Mouse (Mus musculus): ENCODE data around the gene Bhlha15. TPM values are rescaled to one million over a fixed set of nuclear protein-coding genes. Genes with fewer than 3 reads are reported as not detected.

Bhlha15 gene
- not detected in 2 replicates for polyA plus RNA-seq (2012; ENCODE audit: insufficient read depth, insufficient read length, missing spikeins)

- no peaks in the 10 kb centered on the region; the same call in 1 of the 2 replicates for H3K4me1 ChIP-seq (ENCODE audit: control insufficient read depth, insufficient read depth, insufficient read length, low read length)
- no peak within 1 kb of the TSS for H3K27ac ChIP-seq (replicated peaks; ENCODE audit: low read depth, low read length)
- H3K4me3 ChIP-seq (ENCODE audit: insufficient read depth, low read depth, low read length) = no peak within 1 kb of the TSS
These were observed at the start of gene Bhlha15 for GRCm38 (mm10) chr5:144189950-144190583. Bhlha15 (plus strand) TSS chr5:144190286.

- Histone ChIP-seq H3K4me3 (ENCODE audit: insufficient read depth, low read depth, low read length) (no peak overlapping the region), H3K27ac (replicated peaks; ENCODE audit: low read depth, low read length) (no peak overlapping the region), H3K4me1 (ENCODE audit: control insufficient read depth, insufficient read depth, insufficient read length, low read length) (no peaks in the 10 kb centered on the region)
These were observed 46.6 kb upstream of the Bhlha15 start for GRCm38 (mm10) chr5:144143531-144143930.

- Histone ChIP-seq H3K27ac (replicated peaks; ENCODE audit: low read depth, low read length) (no peak overlapping the region), H3K4me3 (ENCODE audit: insufficient read depth, low read depth, low read length) (no peak overlapping the region), H3K4me1 (ENCODE audit: control insufficient read depth, insufficient read depth, insufficient read length, low read length) (no peaks in the 10 kb centered on the region)
These were observed 43.2 kb upstream of the Bhlha15 start for GRCm38 (mm10) chr5:144146898-144147297.

- H3K27ac ChIP-seq (replicated peaks; ENCODE audit: low read depth, low read length) = no peak overlapping the region
- H3K4me3 ChIP-seq (ENCODE audit: insufficient read depth, low read depth, low read length) = no peak overlapping the region
- no peaks in the 10 kb centered on the region for H3K4me1 ChIP-seq (ENCODE audit: control insufficient read depth, insufficient read depth, insufficient read length, low read length)
These were observed 40.6 kb upstream of the Bhlha15 start for GRCm38 (mm10) chr5:144149530-144149929.

- Histone ChIP-seq H3K4me1 (ENCODE audit: control insufficient read depth, insufficient read depth, insufficient read length, low read length) (no peaks in the 10 kb centered on the region), H3K27ac (replicated peaks; ENCODE audit: low read depth, low read length) (no peak overlapping the region), H3K4me3 (ENCODE audit: insufficient read depth, low read depth, low read length) (no peak overlapping the region)
These were observed 38.8 kb upstream of the Bhlha15 start for GRCm38 (mm10) chr5:144151270-144151669.

GRCm38 (mm10) chr5:144154528-144154927 lies 35.6 kb upstream of the Bhlha15 start:
- Histone ChIP-seq H3K4me1 (ENCODE audit: control insufficient read depth, insufficient read depth, insufficient read length, low read length) (peaks cover 11% of the 10 kb centered on the region; the same call in 1 of the 2 replicates), H3K27ac (replicated peaks; ENCODE audit: low read depth, low read length) (no peak overlapping the region), H3K4me3 (ENCODE audit: insufficient read depth, low read depth, low read length) (no peak overlapping the region)

GRCm38 (mm10) chr5:144158604-144159003 lies 31.5 kb upstream of the Bhlha15 start:
- H3K4me3 ChIP-seq (ENCODE audit: insufficient read depth, low read depth, low read length) = no peak overlapping the region
- H3K27ac ChIP-seq (replicated peaks; ENCODE audit: low read depth, low read length) = peak overlapping the region; percentile 47; the same call in 1 of the 2 replicates

GRCm38 (mm10) chr5:144159137-144159536 lies 30.9 kb upstream of the Bhlha15 start:
- H3K4me1 ChIP-seq (ENCODE audit: control insufficient read depth, insufficient read depth, insufficient read length, low read length) = peaks cover 11% of the 10 kb centered on the region; the same call in 1 of the 2 replicates
- no peak overlapping the region for H3K4me3 ChIP-seq (ENCODE audit: insufficient read depth, low read depth, low read length)
- H3K27ac ChIP-seq (replicated peaks; ENCODE audit: low read depth, low read length) = peak overlapping the region; percentile 43; the same call in 1 of the 2 replicates

More at GRCm38 (mm10) chr5:144158604-144159003, 31.5 kb upstream of the Bhlha15 start:
- H3K4me1 ChIP-seq (ENCODE audit: control insufficient read depth, insufficient read depth, insufficient read length, low read length) = peaks cover 11% of the 10 kb centered on the region; the same call in 1 of the 2 replicates

- Histone ChIP-seq H3K27ac (replicated peaks; ENCODE audit: low read depth, low read length) (no peak overlapping the region), H3K4me3 (ENCODE audit: insufficient read depth, low read depth, low read length) (no peak overlapping the region), H3K4me1 (ENCODE audit: control insufficient read depth, insufficient read depth, insufficient read length, low read length) (peaks cover 6% of the 10 kb centered on the region; the same call in 1 of the 2 replicates)
These were observed 27.8 kb upstream of the Bhlha15 start for GRCm38 (mm10) chr5:144162080-144162812.

- Histone ChIP-seq H3K4me3 (ENCODE audit: insufficient read depth, low read depth, low read length) (no peak overlapping the region), H3K4me1 (ENCODE audit: control insufficient read depth, insufficient read depth, insufficient read length, low read length) (peaks cover 4% of the 10 kb centered on the region; the same call in 1 of the 2 replicates), H3K27ac (replicated peaks; ENCODE audit: low read depth, low read length) (0 out of 2 replicates have a peak overlapping the region, but pooled peaks have one; percentile 23)
These were observed 27.1 kb upstream of the Bhlha15 start for GRCm38 (mm10) chr5:144162813-144163517.

- no peak overlapping the region for H3K27ac ChIP-seq (replicated peaks; ENCODE audit: low read depth, low read length)
- H3K4me1 ChIP-seq (ENCODE audit: control insufficient read depth, insufficient read depth, insufficient read length, low read length) = no peaks in the 10 kb centered on the region
- H3K4me3 ChIP-seq (ENCODE audit: insufficient read depth, low read depth, low read length) = no peak overlapping the region
These were observed 24.3 kb upstream of the Bhlha15 start for GRCm38 (mm10) chr5:144165756-144166155.

- Histone ChIP-seq H3K4me1 (ENCODE audit: control insufficient read depth, insufficient read depth, insufficient read length, low read length) (no peaks in the 10 kb centered on the region), H3K4me3 (ENCODE audit: insufficient read depth, low read depth, low read length) (no peak overlapping the region), H3K27ac (replicated peaks; ENCODE audit: low read depth, low read length) (no peak overlapping the region)
These were observed 20.7 kb upstream of the Bhlha15 start for GRCm38 (mm10) chr5:144169275-144169975.

- H3K27ac ChIP-seq (replicated peaks; ENCODE audit: low read depth, low read length) = no peak overlapping the region
- no peak overlapping the region for H3K4me3 ChIP-seq (ENCODE audit: insufficient read depth, low read depth, low read length)
- no peaks in the 10 kb centered on the region for H3K4me1 ChIP-seq (ENCODE audit: control insufficient read depth, insufficient read depth, insufficient read length, low read length)
These were observed 16.4 kb upstream of the Bhlha15 start for GRCm38 (mm10) chr5:144173648-144174047.

GRCm38 (mm10) chr5:144178216-144178615 lies 11.9 kb upstream of the Bhlha15 start:
- H3K27ac ChIP-seq (replicated peaks; ENCODE audit: low read depth, low read length) = no peak overlapping the region
- H3K4me1 ChIP-seq (ENCODE audit: control insufficient read depth, insufficient read depth, insufficient read length, low read length) = no peaks in the 10 kb centered on the region
- no peak overlapping the region for H3K4me3 ChIP-seq (ENCODE audit: insufficient read depth, low read depth, low read length)

All from brown adipose tissue, adult 24 weeks (tissue).